Mouse (Mus musculus) MEL (cell line): Measurements from ENCODE around the gene Dock1. TPM values are rescaled to one million over a fixed set of nuclear protein-coding genes. Genes with fewer than 3 reads are reported as not detected.

Experiments
- DNase-seq: peaks from one replicate; pipeline ENCODE4 v3.0.0; 2011; ENCODE audit warnings: low read depth, low spot score
- H3K27ac ChIP-seq: 2 replicates; pipeline ENCODE4 v1.5.1; 2012; ENCODE audit warnings: low read depth, mild to moderate bottlenecking, control low read depth, low read length, moderate library complexity; ENCODE audit not compliant: control insufficient read depth
- H3K27me3 ChIP-seq, 2 experiments: fragments of 150-350 bp in 1 of 2; sonication (generic) in 1 of 2; 2 replicates each; pipeline ENCODE4 v1.6.1; 2012; ENCODE audit warnings: low read length in 2 of 2, mild to moderate bottlenecking in 2 of 2, improper control_type of control experiment in 1 of 2, moderate library complexity in 1 of 2; ENCODE audit not compliant: insufficient read depth in 2 of 2, control insufficient read depth in 1 of 2
- H3K36me3 ChIP-seq, 2 experiments: 2 replicates each; pipeline ENCODE4 v1.6.1; 2012 to 2014; ENCODE audit warnings: low read length in 2 of 2, improper control_type of control experiment in 1 of 2, inconsistent platforms in 1 of 2, mild to moderate bottlenecking in 1 of 2; ENCODE audit not compliant: insufficient read depth in 2 of 2, control insufficient read depth in 1 of 2
- H3K4me1 ChIP-seq, 2 experiments: fragments of 150-350 bp in 1 of 2; sonication (generic) in 1 of 2; 2 replicates each; pipeline ENCODE4 v1.6.1; 2012; ENCODE audit warnings: low read length in 2 of 2, improper control_type of control experiment in 1 of 2, mild to moderate bottlenecking in 1 of 2; ENCODE audit not compliant: insufficient read depth in 2 of 2, control insufficient read depth in 1 of 2
- H3K4me3 ChIP-seq, 2 experiments: fragments of 150-350 bp in 1 of 2; sonication (generic) in 1 of 2; 2 replicates each; pipeline ENCODE4 v1.5.1; 2012; ENCODE audit warnings: low read depth in 2 of 2, low read length in 2 of 2, mild to moderate bottlenecking in 2 of 2, moderate library complexity in 2 of 2, control low read depth in 1 of 2, improper control_type of control experiment in 1 of 2; ENCODE audit not compliant: control insufficient read depth in 1 of 2, insufficient read depth in 1 of 2
- H3K79me2 ChIP-seq: 2 replicates; pipeline ENCODE4 v1.6.1; 2012; ENCODE audit warnings: mild to moderate bottlenecking, low read length, moderate library complexity; ENCODE audit not compliant: control insufficient read depth, poor library complexity, insufficient read depth
- H3K9ac ChIP-seq: 2 replicates; pipeline ENCODE4 v1.6.1; 2012; ENCODE audit warnings: low read depth, mild to moderate bottlenecking, control low read depth, low read length, moderate library complexity; ENCODE audit not compliant: control insufficient read depth, poor library complexity, severe bottlenecking
- H3K9me3 ChIP-seq: fragments of 150-350 bp; sonication (generic); replicated peaks from 2 replicates; pipeline ENCODE4 v1.6.1; 2012; ENCODE audit warnings: mild to moderate bottlenecking, low read length, improper control_type of control experiment, moderate library complexity; ENCODE audit not compliant: insufficient read depth
- BHLHE40 ChIP-seq: IDR thresholded peaks from 2 replicates; pipeline ENCODE4 v1.6.1; 2012; ENCODE audit warnings: low read depth, mild to moderate bottlenecking, inconsistent platforms, low read length, improper control_type of control experiment, borderline replicate concordance
- CHD1 ChIP-seq: IDR thresholded peaks from 2 replicates; pipeline ENCODE4 v1.6.1; 2012; ENCODE audit warnings: low read depth, mild to moderate bottlenecking, inconsistent platforms, low read length, improper control_type of control experiment
- CHD2 ChIP-seq: IDR thresholded peaks from 2 replicates; pipeline ENCODE4 v1.6.1; 2011; ENCODE audit warnings: low read length, improper control_type of control experiment
- CTCF ChIP-seq, 3 experiments: IDR thresholded peaks in 2 of 3; conservative IDR thresholded peaks in 1 of 3; 2 replicates each; pipeline ENCODE4 v1.5.1; 2011 to 2012; ENCODE audit warnings: low read length in 3 of 3, low read depth in 2 of 3, mild to moderate bottlenecking in 2 of 3, improper control_type of control experiment in 1 of 3, inconsistent platforms in 1 of 3, mixed read lengths in 1 of 3, moderate library complexity in 1 of 3; ENCODE audit not compliant: control insufficient read depth in 1 of 3, insufficient read depth in 1 of 3, poor library complexity in 1 of 3, severe bottlenecking in 1 of 3
- E2F4 ChIP-seq: IDR thresholded peaks from 2 replicates; pipeline ENCODE4 v1.6.1; 2011; ENCODE audit warnings: low read depth, low read length, improper control_type of control experiment, borderline replicate concordance
- EP300 ChIP-seq, 2 experiments: IDR thresholded peaks; 2 replicates each; pipeline ENCODE4 v1.6.1; 2011; ENCODE audit warnings: improper control_type of control experiment in 2 of 2, low read length in 2 of 2, low read depth in 1 of 2, mild to moderate bottlenecking in 1 of 2
- ETS1 ChIP-seq: IDR thresholded peaks from 2 replicates; pipeline ENCODE4 v1.6.1; 2012; ENCODE audit warnings: low read depth, mild to moderate bottlenecking, inconsistent platforms, low read length, improper control_type of control experiment, moderate library complexity
- GABPA ChIP-seq: IDR thresholded peaks from 2 replicates; pipeline ENCODE4 v1.6.1; 2012; ENCODE audit warnings: low read depth, mild to moderate bottlenecking, inconsistent platforms, low read length, improper control_type of control experiment, moderate library complexity
- HCFC1 ChIP-seq: IDR thresholded peaks from 2 replicates; pipeline ENCODE4 v1.6.1; 2012; ENCODE audit warnings: low read depth, mild to moderate bottlenecking, inconsistent platforms, low read length, improper control_type of control experiment, moderate library complexity
- KAT2A ChIP-seq: conservative IDR thresholded peaks from 2 replicates; pipeline ENCODE4 v1.6.1; 2012; ENCODE audit warnings: low read depth, low read length, improper control_type of control experiment, inconsistent platforms
- MAFK ChIP-seq: IDR thresholded peaks from 2 replicates; pipeline ENCODE4 v1.6.1; 2011; ENCODE audit warnings: low read depth, mild to moderate bottlenecking, low read length, improper control_type of control experiment, borderline replicate concordance
- MAX ChIP-seq: IDR thresholded peaks from 2 replicates; pipeline ENCODE4 v1.6.1; 2011; ENCODE audit warnings: low read length, improper control_type of control experiment
- MAZ ChIP-seq: IDR thresholded peaks from 2 replicates; pipeline ENCODE4 v1.6.1; 2012; ENCODE audit warnings: low read depth, mild to moderate bottlenecking, inconsistent platforms, low read length, improper control_type of control experiment
- MEF2A ChIP-seq: IDR thresholded peaks from 2 replicates; pipeline ENCODE4 v1.6.1; 2014; ENCODE audit warnings: low read depth, mild to moderate bottlenecking, inconsistent platforms, low read length, improper control_type of control experiment; ENCODE audit not compliant: poor library complexity, insufficient replicate concordance, severe bottlenecking; ENCODE audit errors: extremely low read depth
- MYB ChIP-seq: IDR thresholded peaks from 2 replicates; pipeline ENCODE4 v1.6.1; 2011; ENCODE audit warnings: mild to moderate bottlenecking, low read depth, low read length, improper control_type of control experiment
- NELFE ChIP-seq: IDR thresholded peaks from 2 replicates; pipeline ENCODE4 v1.6.1; 2011; ENCODE audit warnings: low read depth, low read length, improper control_type of control experiment
- POLR2AphosphoS5 ChIP-seq: IDR thresholded peaks from 2 replicates; pipeline ENCODE4 v1.6.1; 2012; ENCODE audit warnings: low read depth, borderline replicate concordance, mild to moderate bottlenecking, inconsistent platforms, low read length, moderate library complexity, mixed read lengths
- RAD21 ChIP-seq: IDR thresholded peaks from 2 replicates; pipeline ENCODE4 v1.6.1; 2011; ENCODE audit warnings: mild to moderate bottlenecking, low read depth, low read length, improper control_type of control experiment
- RCOR1 ChIP-seq: IDR thresholded peaks from 2 replicates; pipeline ENCODE4 v1.6.1; 2012; ENCODE audit warnings: low read depth, mild to moderate bottlenecking, inconsistent platforms, low read length, improper control_type of control experiment
- TCF12 ChIP-seq: IDR thresholded peaks from 2 replicates; pipeline ENCODE4 v1.6.1; 2014; ENCODE audit warnings: low read depth, mild to moderate bottlenecking, inconsistent platforms, low read length, improper control_type of control experiment, moderate library complexity
- USF1 ChIP-seq: IDR thresholded peaks from 2 replicates; pipeline ENCODE4 v1.6.1; 2014; ENCODE audit warnings: low read depth, mild to moderate bottlenecking, inconsistent platforms, low read length, improper control_type of control experiment, moderate library complexity
- ZKSCAN1 ChIP-seq: IDR thresholded peaks from 2 replicates; pipeline ENCODE4 v1.6.1; 2012; ENCODE audit warnings: low read depth, mild to moderate bottlenecking, inconsistent platforms, low read length, improper control_type of control experiment, moderate library complexity
- ZMIZ1 ChIP-seq: IDR thresholded peaks from 2 replicates; pipeline ENCODE4 v1.6.1; 2012; ENCODE audit warnings: low read depth, mild to moderate bottlenecking, inconsistent platforms, low read length, improper control_type of control experiment, moderate library complexity
- ZNF384 ChIP-seq: IDR thresholded peaks from 2 replicates; pipeline ENCODE4 v1.6.1; 2012; ENCODE audit warnings: low read depth, mild to moderate bottlenecking, inconsistent platforms, low read length, improper control_type of control experiment
- polyA plus RNA-seq, 2 experiments: library from polyadenylated mRNA; stranded (reverse) in 1 of 2; unstranded in 1 of 2; fragments of >175 nt in 1 of 2; fragments of >200 nt in 1 of 2; gene quantifications; 2 replicates each; pipeline versions ENCODE4 v1.2.1 to v1.2.4; 2012; ENCODE audit warnings: low replicate concordance in 2 of 2, low read depth in 1 of 2; ENCODE audit not compliant: insufficient read length in 2 of 2, insufficient read depth in 1 of 2, missing spikeins in 1 of 2
- total RNA-seq: library from RNA; depleted of rRNA; stranded (reverse); fragments of 300-350 nt; gene quantifications from 2 replicates; pipeline ENCODE4 v1.2.3, GENCODE M21; 2012

Dock1 gene
- total and polyA plus RNA-seq, 3 experiments, result not detected

DNA sequence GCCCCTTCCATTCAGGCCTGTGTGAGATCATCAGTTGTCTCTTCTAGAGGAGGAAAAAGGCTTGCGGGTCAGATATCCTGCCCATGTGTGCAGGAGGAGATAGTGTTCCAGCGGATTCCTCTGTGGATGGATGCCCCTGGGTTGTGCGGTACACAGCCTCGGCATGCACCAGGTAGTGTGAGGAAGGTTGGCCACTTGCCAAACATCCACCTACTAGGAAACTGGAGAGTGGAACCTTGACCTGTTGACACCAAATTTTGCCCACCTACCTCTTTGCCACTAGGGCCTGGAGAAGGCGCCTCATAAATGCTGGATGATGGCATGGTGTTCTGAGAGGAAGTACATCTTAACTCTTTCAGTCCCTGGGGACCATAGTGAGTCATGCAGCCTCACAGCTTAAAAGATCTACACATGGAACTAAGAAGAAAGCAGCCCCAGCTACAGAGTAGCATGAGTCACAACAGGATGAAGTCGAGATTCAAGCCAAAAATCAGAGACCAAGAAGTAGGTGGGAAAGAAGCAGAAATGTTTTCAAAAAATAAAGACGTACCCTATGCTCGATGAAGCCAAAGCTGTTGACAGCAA, 20.1 kb upstream of the Dock1 start:
- Histone ChIP-seq H3K36me3 (no peaks in the 10 kb centered on the region), H3K27me3 (no peaks in the 10 kb centered on the region), H3K79me2 (no peaks in the 10 kb centered on the region), H3K9ac (no peak overlapping the region), H3K4me3 (no peak overlapping the region), H3K9me3 (no peaks in the 10 kb centered on the region), H3K4me1 (no peaks in the 10 kb centered on the region), H3K27ac (no peak overlapping the region)
- TF ChIP-seq MYB (no peak), CTCF (IDR thresholded peaks at IDR 0.05 in 2 of 3, conservative IDR thresholded peaks at IDR 0.05 in 1 of 3; ENCODE audit: control insufficient read depth in 1 of 3, insufficient read depth in 1 of 3, low read depth in 2 of 3, low read length in 3 of 3, poor library complexity in 1 of 3, severe bottlenecking in 1 of 3) (no peak), EP300 (IDR thresholded peaks at IDR 0.05; ENCODE audit: low read depth in 1 of 2, low read length in 2 of 2) (no peak), KAT2A (no peak), BHLHE40 (no peak), TCF12 (no peak), CHD1 (no peak), MEF2A (no peak), MAX (no peak), ZKSCAN1 (no peak), POLR2AphosphoS5 (no peak), ZMIZ1 (no peak), ZNF384 (no peak), RCOR1 (no peak), RAD21 (no peak), GABPA (no peak), E2F4 (no peak)
- DNase-seq, result no peak

DNA sequence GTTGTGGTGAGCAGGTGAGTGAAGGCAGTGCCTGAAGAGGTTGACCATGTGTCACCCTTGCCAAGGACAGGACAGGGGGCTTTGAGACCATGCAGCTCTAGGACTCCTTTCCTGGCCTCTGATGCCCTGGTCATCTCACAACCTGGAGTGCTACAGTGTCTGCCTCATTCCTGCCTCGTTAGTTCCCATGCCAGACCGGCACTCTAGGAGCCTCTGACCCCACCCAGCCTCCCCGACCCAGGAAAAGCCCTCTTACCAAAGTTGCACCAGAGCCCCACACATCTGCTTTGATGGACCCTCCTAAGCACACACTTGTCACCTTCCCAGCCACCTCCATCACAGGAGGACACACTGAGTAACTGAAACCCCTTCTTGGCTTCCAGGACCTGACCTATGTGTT, 19.4 kb upstream of the Dock1 start:
- Histone ChIP-seq H3K9me3 (no peaks in the 10 kb centered on the region), H3K79me2 (no peaks in the 10 kb centered on the region)

More for the DNA sequence above, 19.4 kb upstream of the Dock1 start:
- Histone ChIP-seq H3K4me1 (no peaks in the 10 kb centered on the region), H3K27me3 (no peaks in the 10 kb centered on the region), H3K36me3 (no peaks in the 10 kb centered on the region), H3K4me3 (no peak overlapping the region), H3K9ac (no peak overlapping the region), H3K27ac (no peak overlapping the region)
- TF ChIP-seq CTCF (IDR thresholded peaks at IDR 0.05 in 2 of 3, conservative IDR thresholded peaks at IDR 0.05 in 1 of 3; ENCODE audit: control insufficient read depth in 1 of 3, insufficient read depth in 1 of 3, low read depth in 2 of 3, low read length in 3 of 3, poor library complexity in 1 of 3, severe bottlenecking in 1 of 3) (no peak), RCOR1 (no peak), HCFC1 (no peak), POLR2AphosphoS5 (no peak), USF1 (no peak), GABPA (no peak), ZMIZ1 (no peak), NELFE (no peak), CHD2 (no peak), MAZ (no peak), EP300 (IDR thresholded peaks at IDR 0.05; ENCODE audit: low read depth in 1 of 2, low read length in 2 of 2) (no peak), KAT2A (no peak), ETS1 (no peak), MAFK (no peak), E2F4 (no peak)
- DNase-seq, result no peak
